Mouse (Mus musculus) heart, adult 9 months (tissue): ENCODE results near the gene Dohh.

Experiments used
- DNase-seq, 2 experiments: peaks; one replicate each; pipeline ENCODE4 v3.0.0; 2022; ENCODE audit warnings: low spot score in 2 of 2

Dohh gene

GRCm38 (mm10) chr10:81404720-81405119 lies 20.5 kb downstream of the Dohh start:
- peak in 1 of 2 experiments; percentile 63 for DNase-seq

- DNase-seq, result no peak
Observed at GRCm38 (mm10) chr10:81405588-81406201, 21.5 kb downstream of the Dohh start.

GRCm38 (mm10) chr10:81406504-81407440 lies 22.5 kb downstream of the Dohh start:
- DNase-seq, result no peak

GRCm38 (mm10) chr10:81407539-81408423 lies 23.6 kb downstream of the Dohh start:
- peak; percentile 92 to 93 for DNase-seq

- DNase-seq, result no peak
Observed at GRCm38 (mm10) chr10:81408424-81408729, 24.1 kb downstream of the Dohh start.

GRCm38 (mm10) chr10:81408871-81409291 lies 24.7 kb downstream of the Dohh start:
- peak; percentile 90 to 95 for DNase-seq

GRCm38 (mm10) chr10:81409330-81409729 lies 25.1 kb downstream of the Dohh start:
- DNase-seq, result no peak

GRCm38 (mm10) chr10:81410350-81410749 lies 26.1 kb downstream of the Dohh start:
- DNase-seq, result no peak

GRCm38 (mm10) chr10:81410981-81411380 lies 26.8 kb downstream of the Dohh start:
- peak; percentile 77 to 82 for DNase-seq

- DNase-seq, result peak; percentile 97 to 99
Observed at GRCm38 (mm10) chr10:81411471-81412400, 27.5 kb downstream of the Dohh start.

- DNase-seq, result no peak
Observed at GRCm38 (mm10) chr10:81412586-81413309, 28.5 kb downstream of the Dohh start.

GRCm38 (mm10) chr10:81413310-81414261 lies 29.4 kb downstream of the Dohh start:
- peak; percentile 93 to 94 for DNase-seq

- DNase-seq, result peak; percentile 70 to 73
Observed at GRCm38 (mm10) chr10:81414682-81415081, 30.5 kb downstream of the Dohh start.

GRCm38 (mm10) chr10:81415146-81415545 lies 30.9 kb downstream of the Dohh start:
- DNase-seq, result peak in 1 of 2 experiments; percentile 30

- peak in 1 of 2 experiments; percentile 67 for DNase-seq
Observed at GRCm38 (mm10) chr10:81415549-81416310, 31.5 kb downstream of the Dohh start.

GRCm38 (mm10) chr10:81416581-81417226 lies 32.5 kb downstream of the Dohh start:
- DNase-seq, result peak; percentile 89 to 91
